Mouse (Mus musculus): ENCODE measurements around the gene Chaf1a. TPM values are rescaled to one million over a fixed set of nuclear protein-coding genes. Genes with fewer than 3 reads are reported as not detected.

Chaf1a gene
- polyA plus RNA-seq, 1 experiment, result 33.8 TPM

DNA sequence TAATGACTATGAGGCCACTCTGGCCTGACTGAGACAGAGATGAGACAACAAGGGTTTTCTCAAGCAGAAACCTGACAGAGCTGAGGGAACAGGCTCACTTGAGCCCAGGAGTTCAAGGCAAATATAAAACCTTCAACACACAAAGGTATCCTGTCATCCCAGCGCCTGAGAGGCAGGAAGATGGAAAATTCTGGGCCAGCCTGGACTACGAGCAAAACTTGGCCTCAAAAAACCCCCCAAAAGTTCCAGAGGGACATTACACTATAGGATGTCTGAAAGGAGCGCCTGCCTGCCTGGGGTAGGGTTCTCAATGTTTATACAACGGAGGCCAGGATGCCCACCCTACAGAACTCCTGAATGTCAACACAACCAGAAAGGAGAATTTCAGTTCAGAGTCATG, 5.0 kb upstream of the Chaf1a start:
- Histone ChIP-seq H3K4me1 (peaks cover 70% of the 10 kb centered on the region), H3K9me3 (no peaks in the 10 kb centered on the region), H3K4me3 (replicated peaks) (peak overlapping the region; percentile 99), H3K27me3 (replicated peaks) (no peaks in the 10 kb centered on the region), H3K36me3 (replicated peaks; ENCODE audit: low read length) (peaks cover 44% of the 10 kb centered on the region)
- TF ChIP-seq FLI1 (IDR thresholded peaks at IDR 0.05; ENCODE audit: low read length) (no peak), GATA1 (IDR thresholded peaks at IDR 0.05; ENCODE audit: borderline replicate concordance, low read length) (no peak)

DNA sequence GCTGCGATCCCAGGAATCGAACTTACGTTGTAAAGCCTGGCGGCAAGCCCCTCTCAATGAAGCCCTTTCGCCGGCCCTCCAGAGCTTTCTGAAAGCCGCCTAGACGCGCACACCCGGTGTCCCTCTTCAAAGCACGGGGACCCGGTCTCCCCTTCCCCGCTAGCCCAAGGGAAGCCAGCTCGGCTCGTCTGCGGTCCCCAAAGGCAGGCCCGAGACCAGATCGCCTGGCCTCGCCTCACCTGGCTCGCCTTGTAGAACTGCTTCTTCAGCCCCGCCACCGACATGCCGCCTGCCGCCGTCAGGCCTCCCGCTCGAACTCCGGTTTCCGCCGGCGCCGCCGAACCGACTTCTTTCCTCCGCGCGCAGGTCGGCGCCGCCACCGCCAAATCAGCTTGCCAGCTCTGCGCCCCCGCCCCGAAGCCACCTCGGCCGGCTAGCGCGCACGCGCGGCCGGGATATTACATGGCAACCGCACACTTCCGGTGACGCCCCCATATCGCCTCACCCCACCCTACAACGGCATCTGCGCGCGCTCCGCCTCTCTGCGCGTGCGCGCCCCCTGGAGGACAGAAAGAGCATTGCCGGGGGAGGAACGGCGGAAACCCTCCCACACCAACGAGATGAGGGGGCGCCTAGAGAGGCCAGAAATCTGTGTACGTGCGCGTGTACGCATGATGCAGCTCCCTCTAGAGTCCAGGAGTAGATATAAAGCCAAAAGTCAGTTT, 3.9 kb upstream of the Chaf1a start, which contains the start of gene Sh3gl1:
Gene Sh3gl1 (minus strand): TSS at position 460 of the 725 bp plus-strand sequence.
- peaks cover 66% of the 10 kb centered on the region for H3K4me1 ChIP-seq

DNA sequence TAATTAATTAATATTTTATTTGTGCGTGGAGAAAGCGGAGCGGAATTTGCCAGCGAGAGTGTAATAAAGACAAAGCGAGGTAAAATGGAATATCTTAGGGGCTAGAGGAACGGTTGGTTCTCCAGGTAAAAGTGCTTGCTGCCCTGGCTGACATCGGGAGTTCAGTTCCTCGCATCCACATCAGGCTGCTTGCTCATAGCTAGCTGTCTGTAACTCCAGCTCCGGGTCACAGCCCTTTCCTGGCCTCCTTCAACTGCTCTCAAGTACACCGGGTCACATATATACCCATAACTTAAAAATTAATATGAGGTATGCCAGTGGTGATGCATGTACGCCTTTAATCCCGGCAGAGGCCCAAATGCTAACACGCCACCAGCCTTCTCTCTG, 3.3 kb upstream of the Chaf1a start:
- Histone ChIP-seq H3K36me3 (replicated peaks; ENCODE audit: low read length) (peaks cover 31% of the 10 kb centered on the region), H3K4me3 (replicated peaks) (peak overlapping the region; percentile 99), H3K27me3 (replicated peaks) (no peaks in the 10 kb centered on the region), H3K9me3 (no peaks in the 10 kb centered on the region), H3K4me1 (peaks cover 66% of the 10 kb centered on the region)
- TF ChIP-seq GATA1 (IDR thresholded peaks at IDR 0.05; ENCODE audit: borderline replicate concordance, low read length) (no peak), FLI1 (IDR thresholded peaks at IDR 0.05; ENCODE audit: low read length) (no peak)

More for the DNA sequence above, 3.9 kb upstream of the Chaf1a start, which contains the start of gene Sh3gl1:
- no peaks in the 10 kb centered on the region for H3K9me3 ChIP-seq
- no peaks in the 10 kb centered on the region for H3K27me3 ChIP-seq (replicated peaks)
- TF ChIP-seq FLI1 (IDR thresholded peaks at IDR 0.05; ENCODE audit: low read length) (peak; percentile 75; the same call in 1 of the 2 replicates), GATA1 (IDR thresholded peaks at IDR 0.05; ENCODE audit: borderline replicate concordance, low read length) (no peak)
- peaks cover 34% of the 10 kb centered on the region for H3K36me3 ChIP-seq (replicated peaks; ENCODE audit: low read length)
- H3K4me3 ChIP-seq (replicated peaks), result peak within 1 kb of the TSS; percentile 99

DNA sequence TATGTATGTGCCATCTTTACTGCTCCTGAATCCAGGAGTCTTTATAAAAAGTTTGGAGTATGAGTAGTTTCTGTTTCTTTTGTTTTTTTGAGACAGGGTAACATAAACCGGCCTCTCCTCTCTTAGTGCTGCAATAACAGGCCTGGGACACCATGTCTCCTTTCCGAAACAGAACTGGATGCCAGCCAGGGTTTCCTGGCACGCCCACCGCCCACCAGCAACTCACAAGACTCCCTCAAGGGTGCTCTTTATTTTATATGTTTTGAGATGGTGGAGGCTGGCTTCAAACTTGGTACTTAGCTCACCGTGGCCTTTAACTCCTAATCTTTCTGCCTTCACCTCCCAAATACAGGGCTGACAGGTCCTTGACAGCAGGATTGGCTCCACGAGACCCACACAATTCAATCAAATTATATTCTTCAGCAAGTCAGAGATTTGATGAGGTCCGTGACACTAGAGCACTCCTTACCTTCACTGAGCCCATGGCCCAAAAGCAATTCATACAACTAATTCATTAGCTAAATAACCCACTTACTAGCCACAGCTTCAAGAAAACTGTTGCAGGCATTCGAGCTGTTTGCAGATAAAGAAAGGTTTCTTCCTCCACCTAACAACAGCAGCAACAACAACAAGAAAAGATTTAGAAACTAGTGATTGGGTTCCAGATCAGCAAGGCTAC, 1.5 kb upstream of the Chaf1a start:
- H3K9me3 ChIP-seq, result no peaks in the 10 kb centered on the region
- no peak for TF ChIP-seq GATA1 (IDR thresholded peaks at IDR 0.05; ENCODE audit: borderline replicate concordance, low read length)
- no peaks in the 10 kb centered on the region for H3K27me3 ChIP-seq (replicated peaks)
- H3K36me3 ChIP-seq (replicated peaks; ENCODE audit: low read length), result peaks cover 25% of the 10 kb centered on the region
- H3K4me1 ChIP-seq, result peaks cover 64% of the 10 kb centered on the region
- no peak overlapping the region for H3K4me3 ChIP-seq (replicated peaks)

DNA sequence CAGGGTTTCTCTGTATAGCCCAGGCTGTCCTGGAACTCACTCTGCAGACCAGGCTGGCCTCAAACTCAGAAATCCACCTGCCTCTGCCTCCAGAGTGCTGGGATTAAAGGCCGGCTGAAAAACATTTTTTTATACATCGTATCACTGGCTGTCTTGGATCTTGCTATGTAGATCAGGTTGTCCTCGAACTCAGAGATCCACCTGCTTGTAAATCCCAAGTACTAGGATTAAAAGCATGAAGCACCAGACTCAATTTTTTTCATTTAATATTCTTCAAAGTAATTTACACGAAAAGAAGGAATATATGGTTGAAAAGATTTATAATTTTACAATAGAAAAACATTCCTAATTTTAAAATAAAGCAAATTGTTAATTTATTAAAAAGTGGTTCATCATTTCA, 894 bp upstream of the Chaf1a start:
- H3K27me3 ChIP-seq (replicated peaks), result no peaks in the 10 kb centered on the region
- H3K36me3 ChIP-seq (replicated peaks; ENCODE audit: low read length), result peaks cover 25% of the 10 kb centered on the region
- peak overlapping the region; percentile 56 for H3K4me3 ChIP-seq (replicated peaks)
- H3K4me1 ChIP-seq, result peaks cover 58% of the 10 kb centered on the region
- no peak for TF ChIP-seq GATA1 (IDR thresholded peaks at IDR 0.05; ENCODE audit: borderline replicate concordance, low read length)
- TF ChIP-seq FLI1 (IDR thresholded peaks at IDR 0.05; ENCODE audit: low read length), result no peak
- no peaks in the 10 kb centered on the region for H3K9me3 ChIP-seq

DNA sequence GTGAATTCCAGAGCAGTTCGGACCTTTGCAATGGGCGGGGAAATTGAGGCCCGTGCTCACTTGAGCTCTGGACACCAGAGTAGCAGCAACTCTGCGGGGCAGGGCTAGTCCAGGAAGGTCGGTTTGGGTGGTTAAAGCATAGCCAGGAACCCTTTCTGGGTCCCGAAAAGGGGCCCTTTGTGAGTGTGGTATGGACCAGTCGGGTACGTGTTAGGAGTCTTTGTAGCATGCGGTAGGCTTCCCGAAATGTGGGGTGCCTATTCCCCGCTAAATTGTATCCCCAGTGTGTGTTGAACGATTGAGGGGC, 571 bp downstream of the Chaf1a start:
- H3K36me3 ChIP-seq (replicated peaks; ENCODE audit: low read length), result peaks cover 32% of the 10 kb centered on the region
- H3K4me3 ChIP-seq (replicated peaks), result peak overlapping the region; percentile 94
- peaks cover 52% of the 10 kb centered on the region for H3K4me1 ChIP-seq
- no peaks in the 10 kb centered on the region for H3K9me3 ChIP-seq
- H3K27me3 ChIP-seq (replicated peaks), result no peaks in the 10 kb centered on the region
- TF ChIP-seq GATA1 (IDR thresholded peaks at IDR 0.05; ENCODE audit: borderline replicate concordance, low read length), result no peak
- no peak for TF ChIP-seq FLI1 (IDR thresholded peaks at IDR 0.05; ENCODE audit: low read length)

DNA sequence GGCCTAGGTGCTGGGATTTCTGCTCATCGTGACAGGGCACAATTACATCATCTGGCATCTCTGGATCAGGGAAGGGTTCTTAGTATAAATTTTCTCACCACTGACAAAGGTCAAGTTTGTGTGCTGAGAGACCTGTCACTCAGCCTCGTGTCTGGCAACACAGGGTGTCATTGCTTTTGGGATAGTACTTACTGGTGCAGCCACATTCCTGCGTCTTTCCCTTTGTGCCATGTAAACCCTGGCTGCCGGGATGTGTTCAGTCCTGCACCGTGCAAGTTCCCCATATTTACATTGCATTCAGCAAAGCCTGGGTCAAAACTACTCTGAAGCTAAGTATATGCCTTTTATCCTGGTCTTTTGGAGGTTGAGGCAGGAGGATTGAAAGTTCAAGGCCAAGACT, 11.1 kb downstream of the Chaf1a start:
- H3K4me3 ChIP-seq (replicated peaks), result no peak overlapping the region
- H3K36me3 ChIP-seq (replicated peaks; ENCODE audit: low read length), result peaks cover 88% of the 10 kb centered on the region
- H3K9me3 ChIP-seq, result no peaks in the 10 kb centered on the region
- H3K4me1 ChIP-seq, result peaks cover 32% of the 10 kb centered on the region
- TF ChIP-seq GATA1 (IDR thresholded peaks at IDR 0.05; ENCODE audit: borderline replicate concordance, low read length), result no peak
- no peak for TF ChIP-seq FLI1 (IDR thresholded peaks at IDR 0.05; ENCODE audit: low read length)
- no peaks in the 10 kb centered on the region for H3K27me3 ChIP-seq (replicated peaks)

DNA sequence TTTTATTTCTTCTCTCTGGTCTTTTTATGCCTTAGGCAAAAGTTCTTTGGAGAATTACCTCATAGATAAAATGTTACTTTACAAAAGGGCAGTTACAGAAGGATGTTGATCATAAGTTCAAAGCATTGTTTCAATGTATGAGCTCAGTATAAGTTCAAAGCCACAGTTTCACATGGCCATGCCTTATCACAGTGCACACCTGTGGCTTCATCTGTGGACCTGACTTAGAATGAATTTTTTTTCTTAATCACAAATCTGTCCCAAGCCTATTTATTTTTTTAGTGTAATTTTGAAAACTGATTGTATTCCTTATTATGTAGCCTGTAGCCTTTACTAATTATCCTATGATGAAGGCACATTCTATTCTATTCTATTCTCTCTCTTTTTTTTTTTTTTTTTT, 14.7 kb downstream of the Chaf1a start:
- Histone ChIP-seq H3K4me3 (replicated peaks) (no peak overlapping the region), H3K9me3 (no peaks in the 10 kb centered on the region), H3K36me3 (replicated peaks; ENCODE audit: low read length) (peaks cover 88% of the 10 kb centered on the region), H3K27me3 (replicated peaks) (no peaks in the 10 kb centered on the region), H3K4me1 (peaks cover 12% of the 10 kb centered on the region; the same call in 1 of the 2 replicates)
- TF ChIP-seq GATA1 (IDR thresholded peaks at IDR 0.05; ENCODE audit: borderline replicate concordance, low read length) (no peak), FLI1 (IDR thresholded peaks at IDR 0.05; ENCODE audit: low read length) (no peak)

DNA sequence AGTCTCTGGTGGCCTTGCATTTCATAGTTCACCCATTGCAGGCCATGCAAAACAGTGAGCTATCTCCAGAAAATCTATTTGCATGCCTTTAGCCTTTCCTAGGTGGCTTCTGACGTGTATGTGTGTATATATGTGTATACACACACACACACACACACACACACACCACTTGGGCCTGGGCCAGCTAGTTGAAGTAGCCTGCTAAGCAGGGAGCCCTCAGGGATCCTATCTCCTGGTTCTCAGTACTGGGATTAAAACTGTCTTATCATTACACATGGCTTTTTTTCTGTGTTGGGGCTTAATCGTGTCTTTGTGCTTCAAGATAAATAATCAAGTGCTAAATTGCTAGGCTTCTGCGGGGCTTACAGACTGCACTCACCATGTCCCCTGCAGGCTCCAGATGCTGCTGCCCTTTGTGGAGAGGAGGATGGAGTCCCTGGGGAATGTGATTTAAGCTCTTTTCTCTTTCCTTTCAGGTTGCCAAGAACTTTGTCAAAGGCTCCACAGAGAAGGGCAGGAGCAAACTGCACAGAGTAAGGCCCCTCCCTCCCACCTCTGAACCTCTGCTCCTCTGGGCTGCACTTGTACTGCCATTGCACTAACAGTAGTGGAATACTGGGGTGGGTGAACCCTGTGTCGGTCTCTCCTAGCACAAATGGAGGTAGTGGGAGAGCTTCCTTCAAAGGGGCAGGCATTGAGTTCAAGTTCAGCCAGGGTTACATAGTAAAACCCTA, 15.9 kb downstream of the Chaf1a start:
- Histone ChIP-seq H3K4me1 (peaks cover 12% of the 10 kb centered on the region; the same call in 1 of the 2 replicates), H3K27me3 (replicated peaks) (no peaks in the 10 kb centered on the region), H3K9me3 (no peaks in the 10 kb centered on the region), H3K36me3 (replicated peaks; ENCODE audit: low read length) (peaks cover 88% of the 10 kb centered on the region), H3K4me3 (replicated peaks) (no peak overlapping the region)
- TF ChIP-seq FLI1 (IDR thresholded peaks at IDR 0.05; ENCODE audit: low read length), result no peak
- no peak for TF ChIP-seq GATA1 (IDR thresholded peaks at IDR 0.05; ENCODE audit: borderline replicate concordance, low read length)
